Mouse (Mus musculus) thymus, adult 2 months (tissue): ENCODE data around the gene Sdk2.

ENCODE experiments used
- CTCF ChIP-seq: fragments of 200-500 bp; IDR thresholded peaks from 2 replicates; pipeline ENCODE4 v1.5.1; 2012; ENCODE audit warnings: mild to moderate bottlenecking, control low read depth, low read length, moderate library complexity, borderline replicate concordance; ENCODE audit not compliant: control insufficient read depth, poor library complexity, insufficient read depth; ENCODE audit errors: extremely low read depth
- POLR2A ChIP-seq: fragments of 200-500 bp; IDR thresholded peaks from 2 replicates; pipeline ENCODE4 v1.6.1; 2012; ENCODE audit warnings: mild to moderate bottlenecking, low read length, control low read depth, moderate library complexity; ENCODE audit not compliant: control insufficient read depth, poor library complexity, insufficient read depth; ENCODE audit errors: extremely low read depth

DNA sequence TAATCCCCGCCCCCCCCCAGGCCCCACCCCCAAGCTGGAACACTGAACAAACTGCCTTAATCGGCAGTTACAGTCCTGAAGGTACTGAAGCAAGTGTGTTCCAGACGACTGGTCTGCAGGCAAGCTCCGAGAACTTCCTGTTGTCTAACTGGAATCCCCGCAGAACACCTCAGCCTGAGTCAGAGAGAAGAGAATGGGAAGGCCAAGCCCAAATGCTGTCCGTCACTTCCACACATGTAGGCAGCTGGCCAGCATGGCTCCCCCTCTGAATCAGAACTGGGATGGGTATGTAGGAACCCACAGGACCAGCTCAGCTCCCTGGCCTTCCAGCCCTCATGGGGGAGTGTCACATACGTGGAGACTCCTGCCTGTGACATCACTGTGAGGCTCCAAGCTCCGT, 336.9 kb downstream of the Sdk2 start:
- TF ChIP-seq CTCF (no peak), POLR2A (no peak)
